Mouse (Mus musculus) common myeloid progenitor, adult 5-6 weeks (primary cell): ENCODE results near the gene Zfp764. TPM values are rescaled to one million over a fixed set of nuclear protein-coding genes. Genes with fewer than 3 reads are reported as not detected.
"Not testable (repeated sequence)": the region's sequence is repeated elsewhere in the genome, so short reads cannot be mapped to it uniquely, and the experiment has no call there.

ENCODE experiments used
- ATAC-seq: replicated peaks from 2 replicates; pipeline ENCODE4 v1.8.0; 2016; ENCODE audit warnings: low read depth, mild to moderate bottlenecking, moderate TSS enrichment, inconsistent platforms; ENCODE audit not compliant: poor library complexity, severe bottlenecking
- total RNA-seq: library from RNA; stranded (forward); fragments of 200-1000, 187-1606 nt; gene quantifications from 2 replicates; pipeline ENCODE4 v1.2.3, GENCODE M21; 2017

Zfp764 gene
- total RNA-seq, 1 experiment from 2014 or later, result 9.2 TPM

- ATAC-seq, result no peak
Observed at GRCm38 (mm10) chr7:127392251-127392824, 14.3 kb downstream of the Zfp764 start.

- no peak for ATAC-seq
Observed at GRCm38 (mm10) chr7:127391538-127391937, 15.1 kb downstream of the Zfp764 start.

DNA sequence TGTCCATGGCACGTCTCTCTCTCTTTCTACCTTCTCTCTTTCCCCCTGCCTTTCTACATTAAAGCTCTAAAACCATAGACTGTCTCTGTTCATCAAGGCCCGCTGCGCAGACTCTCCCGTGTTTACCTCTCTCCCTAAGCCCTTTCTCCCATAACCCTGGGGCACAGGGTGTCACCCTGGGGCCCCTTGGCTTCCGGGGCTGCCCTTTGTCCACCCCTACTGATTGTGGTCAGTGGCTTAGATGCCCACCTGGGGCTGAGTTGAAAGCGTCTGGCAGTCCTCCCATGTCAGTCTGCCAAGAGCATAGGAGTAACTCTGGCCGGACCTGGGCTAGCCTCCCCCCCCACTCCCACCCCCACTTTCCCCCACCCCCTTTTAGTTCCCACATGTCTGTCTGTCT, 16.3 kb downstream of the Zfp764 start:
- no peak for ATAC-seq

DNA sequence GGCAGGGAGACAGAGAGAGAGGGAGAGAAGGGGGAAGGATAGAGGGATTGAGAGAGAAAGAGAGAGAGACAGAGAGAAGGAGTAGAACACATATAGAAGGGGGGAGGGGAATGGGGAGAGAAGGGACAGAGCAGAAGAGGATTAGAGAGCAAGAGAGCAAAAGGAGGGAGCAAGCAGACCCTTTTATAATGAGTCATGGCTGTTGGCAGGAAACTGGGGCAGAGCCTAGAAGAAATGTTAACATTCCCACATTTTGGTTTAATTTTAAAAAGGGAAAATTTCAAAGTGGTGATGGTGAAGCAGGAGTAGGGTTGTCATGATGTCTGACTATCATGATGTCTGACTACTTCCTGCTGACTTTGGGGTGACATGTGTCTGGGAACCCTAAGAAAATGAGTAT, 18.4 kb downstream of the Zfp764 start:
- not testable (repeated sequence) for ATAC-seq

- ATAC-seq, result peak; percentile 91
Observed at GRCm38 (mm10) chr7:127386641-127387392, 19.8 kb downstream of the Zfp764 start, which contains the start of gene 9130019O22Rik. Gene 9130019O22Rik, minus strand, starts transcription at chr7:127387166.

- not testable (repeated sequence) for ATAC-seq
Observed at GRCm38 (mm10) chr7:127385560-127385959, 21.1 kb downstream of the Zfp764 start.

DNA sequence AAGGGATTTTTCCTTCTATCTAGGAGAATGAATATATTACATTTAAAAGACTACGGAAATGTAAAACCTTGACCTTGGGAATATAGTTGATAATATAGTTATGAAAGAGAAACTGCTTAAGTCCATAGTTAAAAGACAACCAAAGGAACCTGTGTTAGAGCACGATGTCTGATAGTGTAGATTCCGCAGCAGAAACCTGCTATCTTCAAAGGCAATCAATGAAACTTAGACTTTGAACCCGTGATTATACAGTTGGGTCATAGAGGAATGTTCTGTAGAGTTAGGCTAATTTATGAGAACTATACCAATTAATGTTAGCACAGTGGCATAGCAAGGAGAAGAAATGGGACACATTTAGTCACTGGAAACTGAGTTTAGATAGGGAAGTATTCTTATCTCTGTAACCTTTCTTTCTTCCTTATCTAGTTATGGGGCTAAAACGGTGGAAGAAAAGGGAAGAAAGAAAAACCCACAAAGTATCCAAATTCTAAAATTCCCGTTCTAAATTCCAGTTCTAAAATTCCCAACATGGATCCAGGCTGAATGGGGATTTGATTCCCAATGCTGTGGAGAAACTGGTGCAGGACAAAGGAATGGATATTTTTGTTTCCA, 28.2 kb downstream of the Zfp764 start:
- ATAC-seq, result no peak

DNA sequence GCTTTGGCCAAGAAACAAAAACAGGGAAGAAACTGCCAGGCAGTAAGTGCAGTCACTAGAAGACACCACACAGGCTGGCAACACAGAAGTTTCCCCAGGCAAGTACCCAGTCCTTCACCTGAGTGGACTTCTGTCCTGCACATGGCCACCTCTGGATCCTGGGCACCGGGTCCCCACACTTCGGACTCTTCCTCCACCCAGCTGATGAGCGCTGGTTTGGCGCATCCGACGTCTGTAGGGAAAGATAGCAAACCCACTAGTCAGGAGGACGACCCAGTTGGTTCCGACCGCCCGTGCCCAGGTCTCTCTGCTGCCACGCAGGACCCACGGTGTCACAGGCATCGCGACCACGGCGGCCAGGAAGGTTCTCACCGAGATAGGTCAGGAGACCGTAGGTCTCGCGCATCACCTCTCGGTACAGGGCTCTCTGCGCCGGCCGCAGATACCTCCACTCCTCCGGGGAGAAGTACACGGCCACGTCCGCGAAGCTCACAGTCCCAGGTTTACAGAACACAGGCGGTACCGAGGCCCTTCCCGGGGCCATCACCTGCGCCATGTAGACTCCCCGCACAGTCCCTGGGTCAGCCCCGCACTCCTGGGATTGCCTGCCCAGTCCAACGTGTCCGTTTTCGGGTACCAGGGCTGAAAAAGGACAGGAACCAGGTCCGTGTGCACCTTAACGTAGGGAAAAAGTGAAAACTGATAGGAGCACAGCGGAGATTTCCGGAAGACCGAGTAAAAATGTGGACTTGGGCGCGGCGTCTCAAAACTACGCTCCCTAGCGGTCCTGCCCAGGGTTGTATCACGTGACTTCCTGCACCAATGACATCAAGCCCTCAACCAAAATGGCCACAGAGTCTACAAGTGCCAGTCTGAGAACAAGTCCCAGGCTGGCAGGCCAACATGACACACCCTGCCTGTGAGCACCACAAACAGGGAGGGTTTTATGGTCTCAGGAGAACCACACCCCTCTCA, 31.1 kb downstream of the Zfp764 start, which contains the start of gene Zfp747:
TSS of gene Zfp747 (minus strand) at position 780 of the 975 bp plus-strand sequence.
- ATAC-seq, result peak; percentile 96

GRCm38 (mm10) chr7:127371870-127372269, 34.8 kb downstream of the Zfp764 start:
- ATAC-seq, result not testable (repeated sequence)

DNA sequence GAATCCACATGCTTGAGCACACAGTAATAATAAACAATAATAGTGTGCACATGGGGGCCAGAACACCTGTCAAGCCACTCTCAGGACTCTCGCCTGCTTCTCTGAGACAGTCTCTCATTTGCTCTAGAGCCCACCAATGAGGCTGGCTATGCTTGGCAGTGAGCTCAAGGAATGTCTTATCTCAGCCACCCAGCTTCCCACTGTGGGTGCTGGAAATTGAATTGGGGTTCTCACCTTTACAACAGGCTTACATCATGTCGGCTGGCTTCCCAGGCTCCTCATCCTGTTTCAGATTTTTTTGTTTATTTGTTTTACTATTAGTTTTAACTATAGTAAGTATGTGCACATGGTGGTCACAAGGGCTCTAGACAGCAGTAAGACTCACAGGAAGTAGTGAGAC, 35.4 kb downstream of the Zfp764 start:
- no peak for ATAC-seq

DNA sequence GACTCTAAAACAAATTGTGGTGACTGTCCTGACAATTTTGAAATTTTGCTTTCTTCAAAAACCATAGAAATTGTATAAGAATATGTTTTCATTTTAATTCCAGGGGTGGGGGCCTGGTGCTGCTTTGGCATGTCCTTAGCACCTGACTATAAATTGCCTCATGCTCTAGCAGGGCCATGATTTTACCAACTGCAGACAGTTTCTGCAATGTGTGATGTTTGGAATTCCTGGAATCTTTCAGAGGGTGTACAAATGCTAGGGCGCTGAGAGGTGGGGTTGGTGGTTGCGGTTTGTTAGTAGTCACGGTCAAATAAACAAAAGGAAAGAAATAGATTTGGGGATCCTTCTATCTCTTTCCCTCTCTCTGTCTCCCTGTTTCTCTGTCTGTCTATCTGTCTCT, 40.4 kb downstream of the Zfp764 start:
- no peak for ATAC-seq

GRCm38 (mm10) chr7:127364166-127364565, 42.5 kb downstream of the Zfp764 start:
- no peak for ATAC-seq

GRCm38 (mm10) chr7:127363475-127363921, 43.1 kb downstream of the Zfp764 start:
- no peak; the same call in 1 of the 2 replicates for ATAC-seq

- ATAC-seq, result peak; percentile 79
Observed at GRCm38 (mm10) chr7:127362418-127362817, 44.2 kb downstream of the Zfp764 start.

DNA sequence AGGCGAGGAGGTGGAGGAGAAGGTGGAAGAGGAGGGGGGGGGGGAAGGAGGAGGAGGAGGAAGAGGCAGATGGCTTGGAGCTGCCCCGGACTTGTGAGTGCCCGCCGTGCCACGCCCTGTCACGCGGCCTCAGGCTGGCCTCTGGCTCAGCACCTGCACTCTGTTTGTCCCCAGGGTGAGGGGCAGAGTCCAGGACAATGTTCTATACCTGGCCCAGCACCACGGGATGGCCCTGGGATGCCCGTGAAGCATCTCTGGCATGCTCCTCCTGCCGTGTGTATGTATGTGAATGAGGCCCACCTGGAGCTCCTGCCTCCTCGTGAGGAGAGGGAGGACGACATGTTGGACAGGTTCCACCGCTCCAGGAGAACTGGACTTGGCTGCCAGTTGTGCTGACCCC, 45.2 kb downstream of the Zfp764 start:
- ATAC-seq, result no peak

DNA sequence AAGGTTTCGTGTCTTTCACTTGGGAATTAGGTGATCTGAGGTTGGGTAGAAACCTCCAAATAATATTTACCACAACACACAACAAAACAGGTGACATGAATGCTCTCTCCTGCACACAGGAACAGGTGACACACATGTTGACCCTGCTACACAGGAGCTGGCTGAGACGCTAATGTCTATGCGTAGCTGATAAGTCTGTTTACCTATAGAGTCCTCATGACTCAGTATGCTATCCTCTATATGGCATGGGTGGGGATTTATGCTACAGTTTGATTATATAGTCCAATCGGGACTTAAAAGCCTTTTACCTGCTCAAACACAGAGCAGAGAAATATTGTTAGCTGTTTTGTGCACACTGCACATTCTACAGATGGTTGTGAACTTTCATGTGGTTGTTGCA, 46.4 kb downstream of the Zfp764 start:
- no peak for ATAC-seq

DNA sequence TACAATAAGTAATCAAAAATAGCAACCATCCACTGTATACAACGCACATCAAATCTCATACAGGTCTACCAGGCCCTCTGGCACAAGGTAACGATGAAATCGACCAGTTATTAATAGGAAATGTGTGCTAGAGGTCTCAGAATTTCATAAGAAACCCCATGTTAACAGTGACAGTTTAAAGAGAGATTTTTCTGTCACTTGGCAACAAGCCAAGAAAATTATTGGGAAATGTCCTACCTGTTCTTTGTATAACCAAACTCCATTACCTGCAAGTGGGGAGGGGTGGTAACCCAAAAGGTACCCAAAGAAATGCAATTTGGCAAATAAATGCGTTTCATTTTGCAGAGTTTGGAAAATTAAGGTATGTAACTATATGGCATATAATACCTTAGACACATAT, 48.1 kb downstream of the Zfp764 start:
- ATAC-seq, result no peak

DNA sequence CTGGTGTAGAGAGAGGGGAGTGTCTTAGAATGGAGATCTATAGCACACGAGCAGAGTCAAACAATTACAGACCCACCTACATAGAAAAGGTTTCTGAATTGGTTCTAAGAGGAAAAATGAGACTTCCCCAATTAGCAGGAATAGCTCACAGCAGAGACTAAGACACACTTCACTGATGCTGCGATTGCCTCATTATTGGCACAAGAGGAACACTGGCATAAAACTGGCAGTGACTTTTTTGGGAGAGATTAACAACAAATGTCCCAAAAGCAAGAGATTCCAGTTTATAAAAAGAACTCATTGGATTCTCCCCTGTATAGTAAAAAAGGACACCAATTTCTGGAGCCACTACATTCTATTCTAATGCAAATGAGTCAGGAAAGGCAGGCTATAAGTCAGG, 48.8 kb downstream of the Zfp764 start:
- no peak for ATAC-seq

- ATAC-seq, result 0 out of 2 replicates have a peak, but pooled peaks have one; percentile 22
Observed at GRCm38 (mm10) chr7:127355796-127356195, 50.8 kb downstream of the Zfp764 start.
